Comparison of ENCODE assay signal across 32 mouse cellular contexts in genomic region chr5:90988149-90988548, GRCm38 (mm10). TPM values are rescaled to one million over a fixed set of nuclear protein-coding genes. Genes with fewer than 3 reads are reported as not detected.
"Had no signal": no experiment of that assay in that cellular context is flagged by ENCODE, and none has a peak within 500 bp of the region (broad histone marks: within the 10 kb centered on the region; RNA-seq: fewer than 3 reads in every experiment).

No protein-coding gene starts in this region.

- H3K27me3 ChIP-seq: heart, embryonic 12.5 days; hindbrain, embryonic 12.5 days; intestine, embryonic 15.5 days; limb, embryonic 12.5 days; liver, embryonic 13.5 days; liver, embryonic 15.5 days had no signal

- H3K4me3 ChIP-seq: heart, embryonic 10.5 days; heart, embryonic 12.5 days; hindbrain, embryonic 10.5 days; hindbrain, embryonic 12.5 days; intestine, embryonic 15.5 days; layer of hippocampus, adult 2 months; left cerebral cortex, adult 2 months; limb, embryonic 10.5 days; limb, embryonic 12.5 days; liver, embryonic 13.5 days; liver, embryonic 15.5 days had no signal

- ATAC-seq: hindbrain, embryonic 16.5 days; inflammation-experienced regulatory T-cells, adult 6 months; intestine, embryonic 15.5 days; intestine, postnatal 0 days; liver, postnatal 0 days had no signal

- H3K9me3 ChIP-seq: heart, embryonic 10.5 days; heart, embryonic 12.5 days; hindbrain, embryonic 10.5 days; hindbrain, embryonic 12.5 days; intestine, embryonic 15.5 days; limb, embryonic 10.5 days; limb, embryonic 12.5 days; liver, embryonic 13.5 days; liver, embryonic 15.5 days had no signal

- H3K9ac ChIP-seq: heart, embryonic 12.5 days; hindbrain, embryonic 12.5 days; hindbrain, embryonic 14.5 days; intestine, embryonic 15.5 days; limb, embryonic 12.5 days; liver, embryonic 13.5 days; liver, embryonic 15.5 days; liver, postnatal 0 days had no signal

- H3K4me2 ChIP-seq: heart, embryonic 12.5 days; hindbrain, embryonic 12.5 days; hindbrain, embryonic 14.5 days; intestine, embryonic 15.5 days; limb, embryonic 12.5 days; liver, embryonic 11.5 days; liver, embryonic 13.5 days; liver, embryonic 15.5 days had no signal

- H3K27ac ChIP-seq: heart, embryonic 10.5 days; hindbrain, embryonic 10.5 days; hindbrain, embryonic 12.5 days; hindbrain, embryonic 14.5 days; intestine, embryonic 15.5 days; layer of hippocampus, adult 2 months; left cerebral cortex, adult 2 months; limb, embryonic 10.5 days; limb, embryonic 12.5 days; liver, embryonic 13.5 days; liver, embryonic 15.5 days had no signal

- H3K36me3 ChIP-seq: heart, embryonic 12.5 days; intestine, embryonic 15.5 days; limb, embryonic 10.5 days; limb, embryonic 12.5 days; liver, embryonic 13.5 days; liver, embryonic 15.5 days had no signal

- DNase-seq: gastrocnemius, postnatal 10 days; gastrocnemius, postnatal 25 days; heart, adult 18-20 months; heart, postnatal 10 days; heart, postnatal 4 days; kidney, adult 18-20 months; kidney, adult 8-10 months; kidney, postnatal 10 days; kidney, postnatal 25 days; kidney, postnatal 4 days; liver; liver, embryonic 13.5 days; liver, postnatal 0 days had no signal

- H3K4me1 ChIP-seq: heart, embryonic 10.5 days; heart, embryonic 12.5 days; hindbrain, embryonic 10.5 days; hindbrain, embryonic 12.5 days; intestine, embryonic 15.5 days; limb, embryonic 10.5 days; limb, embryonic 12.5 days; liver, embryonic 13.5 days; liver, embryonic 15.5 days had no signal

RNA-seq across cellular contexts. Expression of gene Epgn, which starts 39.1 kb away (rescaled TPM):
- total RNA-seq: granulocyte monocyte progenitor cell, adult 5-6 weeks; left cerebral cortex, postnatal 14 days had no signal
- polyA plus RNA-seq: heart, embryonic 12.5 days; heart, embryonic 14.5 days; hindbrain, embryonic 14.5 days; hindbrain, embryonic 16.5 days; inflammation-experienced regulatory T-cells, adult 6 months; intestine, embryonic 15.5 days; intestine, postnatal 0 days; kidney, embryonic 14.5 days; liver, postnatal 0 days had no signal
